Mouse (Mus musculus): ENCODE measurements around the gene Rhoh. TPM values are rescaled to one million over a fixed set of nuclear protein-coding genes. Genes with fewer than 3 reads are reported as not detected.

Rhoh gene
- polyA plus RNA-seq, 1 experiment from 2014 or later: 0.30 TPM

DNA sequence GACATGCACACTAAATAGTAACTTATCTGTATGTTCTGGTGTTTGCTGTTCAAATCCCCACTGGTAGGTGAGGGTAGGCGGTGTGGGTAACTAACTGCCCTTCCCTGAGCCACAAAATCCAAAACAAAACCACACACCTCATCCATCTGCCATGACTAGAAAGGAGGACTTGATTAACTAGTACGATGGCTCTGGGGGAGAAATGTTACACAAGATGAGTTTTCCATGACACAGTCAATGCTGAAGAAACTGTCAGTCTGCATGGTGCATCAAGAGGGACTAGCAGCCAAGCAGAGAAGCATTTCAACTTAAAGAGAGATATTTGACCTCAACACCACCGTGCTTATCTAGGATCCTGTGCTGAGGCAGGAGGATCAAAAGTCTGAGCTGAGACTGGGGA is 37.7 kb downstream of the Rhoh start:
- Histone ChIP-seq H3K9me3 (ENCODE audit: control insufficient read depth, low read length) (peaks cover 6% of the 10 kb centered on the region; the same call in 1 of the 2 replicates), H3K27me3 (replicated peaks; ENCODE audit: control insufficient read depth, insufficient read depth, low read length) (no peaks in the 10 kb centered on the region), H3K4me1 (replicated peaks; ENCODE audit: control insufficient read depth, insufficient read depth, low read length) (0 out of 2 replicates have a peak, but pooled peaks cover 3% of the 10 kb centered on the region), H3K27ac (ENCODE audit: low read length) (no peak overlapping the region), H3K9ac (replicated peaks; ENCODE audit: low read depth, low read length) (no peak overlapping the region), H3K4me3 (replicated peaks; ENCODE audit: low read length) (no peak overlapping the region), H3K4me2 (ENCODE audit: low read length) (no peak overlapping the region), H3K36me3 (ENCODE audit: control insufficient read depth, insufficient read depth) (no peaks in the 10 kb centered on the region)
- ATAC-seq: no peak
- 90% methylated on average over 3 of the region's 3 CpGs for WGBS

DNA sequence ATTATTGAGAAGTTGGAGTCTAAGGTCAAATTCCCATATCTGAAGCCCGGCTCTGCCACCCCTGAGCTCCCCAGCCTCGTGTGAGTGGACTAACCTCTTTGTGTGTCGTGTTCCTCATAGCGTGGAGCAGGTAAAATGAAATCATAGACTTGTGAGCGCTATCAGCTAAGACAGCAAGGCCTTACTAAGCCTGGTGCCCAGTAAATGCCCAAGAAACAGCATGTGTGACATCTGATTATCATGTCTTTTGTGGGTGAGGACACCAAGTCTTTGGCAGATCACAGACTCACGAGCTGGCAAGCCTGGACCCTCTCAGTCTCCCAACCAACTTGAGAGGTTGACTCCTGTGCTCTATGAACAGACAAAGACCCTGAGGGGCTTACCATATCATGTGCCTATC is 39.1 kb downstream of the Rhoh start:
- Histone ChIP-seq H3K9me3 (ENCODE audit: control insufficient read depth, low read length) (peaks cover 13% of the 10 kb centered on the region), H3K9ac (replicated peaks; ENCODE audit: low read depth, low read length) (no peak overlapping the region), H3K4me3 (replicated peaks; ENCODE audit: low read length) (no peak overlapping the region), H3K36me3 (ENCODE audit: control insufficient read depth, insufficient read depth) (no peaks in the 10 kb centered on the region), H3K4me1 (replicated peaks; ENCODE audit: control insufficient read depth, insufficient read depth, low read length) (0 out of 2 replicates have a peak, but pooled peaks cover 3% of the 10 kb centered on the region), H3K27me3 (replicated peaks; ENCODE audit: control insufficient read depth, insufficient read depth, low read length) (no peaks in the 10 kb centered on the region), H3K4me2 (ENCODE audit: low read length) (no peak overlapping the region), H3K27ac (ENCODE audit: low read length) (no peak overlapping the region)
- no peak for ATAC-seq
- 87% methylated on average over 6 of the region's 6 CpGs for WGBS

DNA sequence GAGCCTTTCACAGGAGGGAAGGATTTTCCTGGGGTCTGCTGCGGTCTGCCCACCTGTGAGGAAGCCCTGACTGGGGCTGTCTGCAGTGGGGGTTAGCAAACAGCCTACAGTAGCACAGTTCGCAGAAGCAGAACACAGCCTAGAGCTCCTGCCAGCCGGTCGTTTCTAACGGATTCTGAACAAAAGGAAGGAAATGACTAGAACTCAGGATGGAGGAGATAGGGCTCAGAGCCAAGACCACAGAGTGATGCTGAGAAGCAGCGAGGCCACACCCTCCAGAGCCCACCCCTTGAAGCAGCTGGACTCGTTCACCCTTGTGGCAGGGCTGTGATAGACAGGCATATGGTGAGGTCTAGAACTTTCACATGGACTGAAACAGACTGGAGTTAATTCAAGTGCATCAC is 39.9 kb downstream of the Rhoh start:
- H3K9me3 ChIP-seq (ENCODE audit: control insufficient read depth, low read length): peaks cover 13% of the 10 kb centered on the region
- H3K36me3 ChIP-seq (ENCODE audit: control insufficient read depth, insufficient read depth): no peaks in the 10 kb centered on the region
- no peaks in the 10 kb centered on the region for H3K27me3 ChIP-seq (replicated peaks; ENCODE audit: control insufficient read depth, insufficient read depth, low read length)
- H3K27ac ChIP-seq (ENCODE audit: low read length): peak overlapping the region; percentile 41; the same call in 1 of the 2 replicates
- no peak overlapping the region for H3K4me3 ChIP-seq (replicated peaks; ENCODE audit: low read length)
- H3K4me1 ChIP-seq (replicated peaks; ENCODE audit: control insufficient read depth, insufficient read depth, low read length): 0 out of 2 replicates have a peak, but pooled peaks cover 3% of the 10 kb centered on the region
- H3K9ac ChIP-seq (replicated peaks; ENCODE audit: low read depth, low read length): no peak overlapping the region
- peak; percentile 91 for ATAC-seq
- no peak overlapping the region for H3K4me2 ChIP-seq (ENCODE audit: low read length)
- 21% methylated on average over 7 of the region's 7 CpGs for WGBS

DNA sequence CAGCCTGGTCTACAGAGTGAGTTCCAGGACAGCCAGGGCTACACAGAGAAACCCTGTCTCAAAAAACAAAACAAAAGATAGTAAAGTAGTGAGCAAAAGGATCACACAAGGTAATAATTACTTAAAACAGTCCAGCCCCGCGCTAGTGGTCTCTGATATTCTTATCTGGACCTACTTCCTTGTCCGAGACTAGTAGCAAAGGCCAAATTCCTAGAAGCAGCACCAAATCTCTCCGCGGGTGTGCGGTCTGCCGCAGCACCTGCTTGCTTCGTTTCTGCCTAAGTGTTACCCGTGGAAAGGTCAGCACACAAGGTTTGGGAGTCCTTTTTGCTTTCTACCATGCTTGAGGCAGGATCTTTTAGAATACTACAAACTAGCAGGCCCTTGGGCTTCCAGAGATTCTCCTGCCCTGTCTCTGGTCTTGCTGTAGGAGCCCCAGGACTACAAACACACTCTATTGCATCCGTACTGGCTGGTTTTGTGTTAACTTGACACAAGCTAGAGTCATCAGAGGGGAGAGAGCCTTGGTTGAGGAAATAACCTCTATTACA is 40.9 kb downstream of the Rhoh start:
- Histone ChIP-seq H3K4me2 (ENCODE audit: low read length) (no peak overlapping the region), H3K27ac (ENCODE audit: low read length) (no peak overlapping the region), H3K4me1 (replicated peaks; ENCODE audit: control insufficient read depth, insufficient read depth, low read length) (0 out of 2 replicates have a peak, but pooled peaks cover 3% of the 10 kb centered on the region), H3K9me3 (ENCODE audit: control insufficient read depth, low read length) (peaks cover 13% of the 10 kb centered on the region), H3K36me3 (ENCODE audit: control insufficient read depth, insufficient read depth) (no peaks in the 10 kb centered on the region), H3K4me3 (replicated peaks; ENCODE audit: low read length) (no peak overlapping the region), H3K9ac (replicated peaks; ENCODE audit: low read depth, low read length) (no peak overlapping the region), H3K27me3 (replicated peaks; ENCODE audit: control insufficient read depth, insufficient read depth, low read length) (no peaks in the 10 kb centered on the region)
- no peak for ATAC-seq
- WGBS: 94% methylated on average over 10 of the region's 10 CpGs

- WGBS: 94% methylated on average over 9 of the region's 9 CpGs
- Histone ChIP-seq H3K27ac (ENCODE audit: low read length) (no peak overlapping the region), H3K4me3 (replicated peaks; ENCODE audit: low read length) (no peak overlapping the region), H3K9me3 (ENCODE audit: control insufficient read depth, low read length) (peaks cover 13% of the 10 kb centered on the region), H3K36me3 (ENCODE audit: control insufficient read depth, insufficient read depth) (no peaks in the 10 kb centered on the region), H3K27me3 (replicated peaks; ENCODE audit: control insufficient read depth, insufficient read depth, low read length) (no peaks in the 10 kb centered on the region), H3K9ac (replicated peaks; ENCODE audit: low read depth, low read length) (no peak overlapping the region), H3K4me2 (ENCODE audit: low read length) (no peak overlapping the region), H3K4me1 (replicated peaks; ENCODE audit: control insufficient read depth, insufficient read depth, low read length) (0 out of 2 replicates have a peak, but pooled peaks cover 3% of the 10 kb centered on the region)
- ATAC-seq: no peak
These were observed 41.8 kb downstream of the Rhoh start for GRCm38 (mm10) chr5:65902811-65903210.

- Histone ChIP-seq H3K4me3 (replicated peaks; ENCODE audit: low read length) (no peak overlapping the region), H3K9me3 (ENCODE audit: control insufficient read depth, low read length) (peaks cover 13% of the 10 kb centered on the region), H3K9ac (replicated peaks; ENCODE audit: low read depth, low read length) (no peak overlapping the region), H3K4me2 (ENCODE audit: low read length) (no peak overlapping the region), H3K36me3 (ENCODE audit: control insufficient read depth, insufficient read depth) (no peaks in the 10 kb centered on the region), H3K4me1 (replicated peaks; ENCODE audit: control insufficient read depth, insufficient read depth, low read length) (0 out of 2 replicates have a peak, but pooled peaks cover 3% of the 10 kb centered on the region), H3K27ac (ENCODE audit: low read length) (no peak overlapping the region), H3K27me3 (replicated peaks; ENCODE audit: control insufficient read depth, insufficient read depth, low read length) (no peaks in the 10 kb centered on the region)
- ATAC-seq: no peak
- 92% methylated on average over 4 of the region's 4 CpGs for WGBS
These were observed 43.5 kb downstream of the Rhoh start for GRCm38 (mm10) chr5:65904476-65904875.

DNA sequence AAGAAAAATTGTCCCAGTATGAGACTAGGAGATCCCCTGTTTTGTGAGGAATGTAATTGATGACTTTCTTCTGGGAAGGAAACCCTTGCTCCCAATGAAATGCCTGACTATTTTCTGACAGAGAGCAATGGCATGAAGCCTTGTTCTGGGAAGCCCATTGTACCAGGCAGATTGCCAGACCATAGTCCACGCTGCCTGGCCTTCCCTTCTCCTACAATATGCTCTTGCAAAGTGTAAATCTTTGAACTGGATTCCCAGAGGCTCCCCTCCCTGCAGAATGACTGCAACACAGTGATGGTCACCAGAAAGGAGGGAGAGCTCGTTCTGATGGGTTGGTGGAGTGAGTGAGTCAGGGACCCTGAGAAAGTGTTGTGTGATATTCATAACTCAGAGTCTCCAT is 47.7 kb downstream of the Rhoh start:
- H3K9me3 ChIP-seq (ENCODE audit: control insufficient read depth, low read length): peaks cover 7% of the 10 kb centered on the region; the same call in 1 of the 2 replicates
- H3K4me3 ChIP-seq (replicated peaks; ENCODE audit: low read length): no peak overlapping the region
- 59% methylated on average over 2 of the region's 2 CpGs for WGBS
- no peaks in the 10 kb centered on the region for H3K27me3 ChIP-seq (replicated peaks; ENCODE audit: control insufficient read depth, insufficient read depth, low read length)
- no peaks in the 10 kb centered on the region for H3K36me3 ChIP-seq (ENCODE audit: control insufficient read depth, insufficient read depth)
- H3K9ac ChIP-seq (replicated peaks; ENCODE audit: low read depth, low read length): no peak overlapping the region
- no peak overlapping the region for H3K27ac ChIP-seq (ENCODE audit: low read length)
- ATAC-seq: no peak
- no peak overlapping the region for H3K4me2 ChIP-seq (ENCODE audit: low read length)
- H3K4me1 ChIP-seq (replicated peaks; ENCODE audit: control insufficient read depth, insufficient read depth, low read length): no peaks in the 10 kb centered on the region

- H3K9ac ChIP-seq (replicated peaks; ENCODE audit: low read depth, low read length): no peak overlapping the region
These were observed 48.3 kb downstream of the Rhoh start for GRCm38 (mm10) chr5:65909321-65909720.

GRCm38 (mm10) chr5:65910398-65910797 is 49.4 kb downstream of the Rhoh start:
- Histone ChIP-seq H3K36me3 (ENCODE audit: control insufficient read depth, insufficient read depth) (no peaks in the 10 kb centered on the region), H3K27me3 (replicated peaks; ENCODE audit: control insufficient read depth, insufficient read depth, low read length) (no peaks in the 10 kb centered on the region), H3K4me3 (replicated peaks; ENCODE audit: low read length) (no peak overlapping the region), H3K4me1 (replicated peaks; ENCODE audit: control insufficient read depth, insufficient read depth, low read length) (no peaks in the 10 kb centered on the region), H3K9ac (replicated peaks; ENCODE audit: low read depth, low read length) (no peak overlapping the region), H3K4me2 (ENCODE audit: low read length) (no peak overlapping the region), H3K9me3 (ENCODE audit: control insufficient read depth, low read length) (no peaks in the 10 kb centered on the region), H3K27ac (ENCODE audit: low read length) (no peak overlapping the region)
- WGBS: 86% methylated on average over 4 of the region's 4 CpGs
- ATAC-seq: no peak

More at GRCm38 (mm10) chr5:65909321-65909720, 48.3 kb downstream of the Rhoh start:
- Histone ChIP-seq H3K27me3 (replicated peaks; ENCODE audit: control insufficient read depth, insufficient read depth, low read length) (no peaks in the 10 kb centered on the region), H3K4me1 (replicated peaks; ENCODE audit: control insufficient read depth, insufficient read depth, low read length) (no peaks in the 10 kb centered on the region), H3K36me3 (ENCODE audit: control insufficient read depth, insufficient read depth) (no peaks in the 10 kb centered on the region), H3K9me3 (ENCODE audit: control insufficient read depth, low read length) (peaks cover 6% of the 10 kb centered on the region; the same call in 1 of the 2 replicates), H3K4me2 (ENCODE audit: low read length) (no peak overlapping the region), H3K27ac (ENCODE audit: low read length) (no peak overlapping the region), H3K4me3 (replicated peaks; ENCODE audit: low read length) (no peak overlapping the region)
- WGBS: 56% methylated on average over 4 of the region's 4 CpGs
- ATAC-seq: 0 out of 2 replicates have a peak, but pooled peaks have one; percentile 28
